Mouse (Mus musculus) E14TG2a.4 (cell line): ENCODE data around the gene Pros1.

Experiments used
- CTCF ChIP-seq: conservative IDR thresholded peaks from 2 replicates; pipeline ENCODE4 v1.5.1; 2014; ENCODE audit warnings: low read length
- NANOG ChIP-seq: IDR thresholded peaks from 2 replicates; pipeline ENCODE4 v1.6.1; 2014; ENCODE audit warnings: borderline replicate concordance, low read length, mixed read lengths
- POU5F1 ChIP-seq: IDR thresholded peaks from 2 replicates; pipeline ENCODE4 v1.6.1; 2014; ENCODE audit warnings: low read length, borderline replicate concordance

DNA sequence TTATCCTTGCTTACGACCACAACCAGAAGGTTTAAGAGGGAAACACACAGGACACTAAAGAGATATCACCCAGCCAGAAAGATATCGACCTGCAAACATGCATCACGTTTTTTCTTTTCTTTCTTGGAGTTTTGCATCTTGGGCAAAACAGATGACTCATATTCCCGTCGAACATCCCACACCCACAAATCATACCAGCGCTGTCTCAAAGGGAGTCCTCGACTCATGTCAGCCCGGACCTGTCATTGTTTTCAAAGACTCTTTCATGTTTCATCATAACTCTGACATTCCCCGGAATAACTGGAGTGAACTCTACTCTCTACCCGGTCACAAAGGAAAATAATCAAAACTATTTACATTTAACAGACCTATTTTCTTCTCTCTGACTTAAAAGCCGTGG lies 82.2 kb downstream of the Pros1 start:
- TF ChIP-seq CTCF = no peak
- no peak for TF ChIP-seq POU5F1
- TF ChIP-seq NANOG = no peak
